Mouse (Mus musculus) testis, adult 2 months (tissue): ENCODE results near the gene Fam196b. TPM values are rescaled to one million over a fixed set of nuclear protein-coding genes. Genes with fewer than 3 reads are reported as not detected.

Source experiments
- H3K27ac ChIP-seq: fragments of 200-500 bp; 2 replicates; pipeline ENCODE4 v1.5.1; 2012; ENCODE audit warnings: low read depth, low read length; ENCODE audit not compliant: control insufficient read depth, insufficient read depth
- H3K27me3 ChIP-seq: fragments of 200-500 bp; 2 replicates; pipeline ENCODE4 v1.6.1; 2012; ENCODE audit warnings: mild to moderate bottlenecking, low read length, moderate library complexity; ENCODE audit not compliant: control insufficient read depth, insufficient read depth
- H3K36me3 ChIP-seq: fragments of 200-500 bp; 2 replicates; pipeline ENCODE4 v1.6.1; 2012; ENCODE audit warnings: mild to moderate bottlenecking, low read length; ENCODE audit not compliant: control insufficient read depth, insufficient read depth
- H3K4me1 ChIP-seq: fragments of 200-500 bp; 2 replicates; pipeline ENCODE4 v1.6.1; 2012; ENCODE audit warnings: low read length; ENCODE audit not compliant: control insufficient read depth, insufficient read depth
- H3K4me3 ChIP-seq: fragments of 200-500 bp; 2 replicates; pipeline ENCODE4 v1.5.1; 2012; ENCODE audit warnings: low read depth, mild to moderate bottlenecking, low read length, moderate library complexity, mixed read lengths; ENCODE audit not compliant: control insufficient read depth
- CTCF ChIP-seq: fragments of 200-500 bp; IDR thresholded peaks from 2 replicates; pipeline ENCODE4 v1.5.1; 2012; ENCODE audit warnings: low read depth, mild to moderate bottlenecking, inconsistent platforms, low read length, moderate library complexity; ENCODE audit not compliant: control insufficient read depth, insufficient read depth, insufficient replicate concordance
- POLR2A ChIP-seq: fragments of 200-500 bp; IDR thresholded peaks from 2 replicates; pipeline ENCODE4 v1.6.1; 2012; ENCODE audit warnings: low read depth, mild to moderate bottlenecking, inconsistent platforms, low read length, moderate library complexity; ENCODE audit not compliant: control insufficient read depth
- polyA plus RNA-seq: library from polyadenylated mRNA; depleted of rRNA; stranded (reverse); fragments of >200 nt; gene quantifications from 2 replicates; pipeline ENCODE4 v1.2.3, GENCODE M21; 2012

Fam196b gene
- polyA plus RNA-seq, 1 experiment = 3.5 TPM

GRCm38 (mm10) chr11:34430940-34431339 lies 116.3 kb downstream of the Fam196b start:
- TF ChIP-seq CTCF = no peak
- no peak for TF ChIP-seq POLR2A
- Histone ChIP-seq H3K27ac (no peak overlapping the region), H3K4me1 (no peaks in the 10 kb centered on the region), H3K36me3 (no peaks in the 10 kb centered on the region), H3K27me3 (no peaks in the 10 kb centered on the region), H3K4me3 (no peak overlapping the region)

GRCm38 (mm10) chr11:34431371-34431770 lies 116.7 kb downstream of the Fam196b start:
- no peaks in the 10 kb centered on the region for H3K36me3 ChIP-seq
- H3K4me1 ChIP-seq = no peaks in the 10 kb centered on the region
- H3K27ac ChIP-seq = no peak overlapping the region
- no peak overlapping the region for H3K4me3 ChIP-seq
- no peaks in the 10 kb centered on the region for H3K27me3 ChIP-seq
- no peak for TF ChIP-seq CTCF
- TF ChIP-seq POLR2A = no peak

GRCm38 (mm10) chr11:34431978-34432377 lies 117.4 kb downstream of the Fam196b start:
- H3K27me3 ChIP-seq = no peaks in the 10 kb centered on the region
- H3K36me3 ChIP-seq = no peaks in the 10 kb centered on the region
- H3K27ac ChIP-seq = no peak overlapping the region
- H3K4me3 ChIP-seq = no peak overlapping the region; the same call in 1 of the 2 replicates
- TF ChIP-seq POLR2A = no peak
- TF ChIP-seq CTCF = no peak
- H3K4me1 ChIP-seq = no peaks in the 10 kb centered on the region

DNA sequence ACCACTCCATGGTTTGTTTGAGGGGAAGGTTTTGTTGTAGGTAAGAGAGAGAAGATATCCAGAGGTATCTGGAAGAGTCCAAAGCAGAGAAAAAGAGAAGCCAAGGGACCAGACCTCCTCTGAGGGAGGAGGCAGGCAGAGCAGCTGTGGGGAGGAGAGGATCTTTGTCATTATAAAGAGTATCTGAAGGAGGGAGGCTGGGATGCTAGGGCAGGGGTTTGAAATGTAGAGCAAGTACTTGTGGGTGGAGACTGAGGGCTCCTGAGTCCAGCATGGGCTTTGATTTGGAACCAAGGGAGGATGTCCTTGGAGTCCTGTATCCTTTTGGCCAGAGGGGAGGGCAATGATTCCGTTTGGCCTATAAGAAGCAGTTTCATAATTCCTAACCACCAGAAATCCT lies 122.8 kb downstream of the Fam196b start:
- no peak for TF ChIP-seq POLR2A
- TF ChIP-seq CTCF = no peak
- Histone ChIP-seq H3K27me3 (no peaks in the 10 kb centered on the region), H3K27ac (no peak overlapping the region)

GRCm38 (mm10) chr11:34438429-34438828 lies 123.8 kb downstream of the Fam196b start:
- Histone ChIP-seq H3K36me3 (no peaks in the 10 kb centered on the region), H3K27me3 (no peaks in the 10 kb centered on the region), H3K4me3 (no peak overlapping the region), H3K27ac (no peak overlapping the region), H3K4me1 (no peaks in the 10 kb centered on the region)
- TF ChIP-seq CTCF (no peak), POLR2A (no peak)

More for the DNA sequence above, 122.8 kb downstream of the Fam196b start:
- Histone ChIP-seq H3K36me3 (no peaks in the 10 kb centered on the region), H3K4me3 (no peak overlapping the region), H3K4me1 (no peaks in the 10 kb centered on the region)

DNA sequence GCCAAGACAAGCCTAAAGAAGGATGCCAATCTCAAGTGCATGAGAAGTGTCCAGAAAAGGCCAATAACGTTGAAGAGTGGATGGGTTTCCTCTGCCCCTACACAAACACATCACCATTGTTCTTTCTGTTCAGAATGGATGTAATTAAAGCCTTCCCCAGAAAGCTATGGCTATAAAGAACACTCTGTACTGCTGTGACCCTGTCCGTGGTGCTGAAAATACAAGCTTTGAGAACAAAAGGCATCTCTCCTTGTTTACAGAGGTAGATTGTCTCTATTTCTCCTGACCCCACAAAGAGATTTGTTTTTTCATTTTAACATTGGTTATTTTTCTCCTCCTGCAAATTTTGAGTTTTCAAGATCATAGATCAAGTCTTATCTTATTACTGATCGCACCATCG lies 133.3 kb downstream of the Fam196b start:
- TF ChIP-seq POLR2A (no peak), CTCF (no peak)
- Histone ChIP-seq H3K4me1 (no peaks in the 10 kb centered on the region), H3K27me3 (no peaks in the 10 kb centered on the region), H3K4me3 (no peak overlapping the region), H3K36me3 (no peaks in the 10 kb centered on the region), H3K27ac (no peak overlapping the region)

GRCm38 (mm10) chr11:34449944-34450343 lies 135.3 kb downstream of the Fam196b start:
- H3K27me3 ChIP-seq = no peaks in the 10 kb centered on the region
- no peak overlapping the region for H3K27ac ChIP-seq
- H3K4me1 ChIP-seq = no peaks in the 10 kb centered on the region
- no peaks in the 10 kb centered on the region for H3K36me3 ChIP-seq
- no peak overlapping the region for H3K4me3 ChIP-seq
- no peak for TF ChIP-seq CTCF
- TF ChIP-seq POLR2A = no peak

- Histone ChIP-seq H3K4me3 (no peak overlapping the region), H3K27ac (no peak overlapping the region), H3K27me3 (no peaks in the 10 kb centered on the region), H3K36me3 (no peaks in the 10 kb centered on the region), H3K4me1 (no peaks in the 10 kb centered on the region)
- TF ChIP-seq CTCF (no peak), POLR2A (no peak)
These were observed 152.4 kb downstream of the Fam196b start for GRCm38 (mm10) chr11:34467056-34467455.
